Mouse (Mus musculus) kidney, adult 2 months (tissue): ENCODE measurements at regions not wholly inside any gene's neighbourhood (a gene's known extent, or its start where the extent isn't known, plus 50 kb on each side); places are given as distances from the start of the nearest gene placed in this dataset.
"Not testable (repeated sequence)": the region's sequence is repeated elsewhere in the genome, so short reads cannot be mapped to it uniquely, and the experiment has no call there.

ENCODE experiments used
- DNase-seq: peaks from one replicate; pipeline ENCODE4 v3.0.0; 2021
- H3K27ac ChIP-seq: fragments of 200-500 bp; 2 replicates; pipeline ENCODE4 v1.5.1; 2012; ENCODE audit warnings: low read depth, low read length, control low read depth, inconsistent platforms; ENCODE audit not compliant: insufficient read depth
- H3K27me3 ChIP-seq: fragments of 200-500 bp; replicated peaks from 2 replicates; pipeline ENCODE4 v1.6.1; 2012; ENCODE audit warnings: mild to moderate bottlenecking, moderate library complexity, low read length, inconsistent platforms; ENCODE audit not compliant: control insufficient read depth, insufficient read depth
- H3K36me3 ChIP-seq: fragments of 200-500 bp; 2 replicates; pipeline ENCODE4 v1.6.1; 2012; ENCODE audit warnings: mild to moderate bottlenecking, moderate library complexity, low read length, inconsistent platforms; ENCODE audit not compliant: control insufficient read depth, insufficient read depth
- H3K4me1 ChIP-seq: fragments of 200-500 bp; 2 replicates; pipeline ENCODE4 v1.6.1; 2011; ENCODE audit warnings: low read length; ENCODE audit not compliant: control insufficient read depth, insufficient read depth
- H3K4me3 ChIP-seq: fragments of 200-500 bp; 2 replicates; pipeline ENCODE4 v1.5.1; 2011; ENCODE audit warnings: mild to moderate bottlenecking, low read depth, low read length, control low read depth; ENCODE audit not compliant: insufficient read depth
- CTCF ChIP-seq: fragments of 200-500 bp; conservative IDR thresholded peaks from 2 replicates; pipeline ENCODE4 v1.5.1; 2011; ENCODE audit warnings: low read depth, mild to moderate bottlenecking, control low read depth, low read length, moderate library complexity, mixed read lengths; ENCODE audit not compliant: insufficient read depth, insufficient read length
- POLR2A ChIP-seq: fragments of 200-500 bp; IDR thresholded peaks from one replicate; pipeline ENCODE4 v1.6.1; 2011; ENCODE audit warnings: low read depth, low read length, control low read depth
- WGBS: fragments of 180-500 bp; shearing (Covaris S2); methylation state at CpG from one replicate; pipeline ENCODE4 v1.1.7; 2018; 5-methylcytosine and 5-hydroxymethylcytosine counted together

DNA sequence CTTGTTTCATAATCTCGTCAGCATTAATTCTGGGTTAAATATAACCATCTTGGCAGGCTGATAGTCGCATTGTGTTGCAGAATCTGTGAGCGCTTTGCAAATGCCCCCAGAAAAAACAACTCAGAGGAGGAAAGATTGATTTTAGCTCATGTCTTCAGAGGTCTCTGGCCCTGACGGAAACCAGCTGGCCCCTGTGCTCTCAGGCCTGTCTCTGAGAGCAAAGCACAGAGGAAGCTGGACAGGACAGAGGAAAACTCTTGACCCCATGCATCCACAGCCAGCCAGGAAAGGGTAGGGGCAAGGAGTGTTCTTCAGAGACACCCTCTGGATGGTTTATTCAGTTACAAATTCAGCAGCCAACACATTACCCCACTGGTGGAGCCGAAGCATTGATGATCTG is 300.4 kb upstream of the 3110018I06Rik start:
- H3K36me3 ChIP-seq = no peaks in the 10 kb centered on the region
- no peak overlapping the region for H3K27ac ChIP-seq
- DNase-seq = no peak
- no peaks in the 10 kb centered on the region for H3K27me3 ChIP-seq
- H3K4me1 ChIP-seq = no peaks in the 10 kb centered on the region
- no peak for TF ChIP-seq POLR2A
- TF ChIP-seq CTCF = no peak
- H3K4me3 ChIP-seq = no peak overlapping the region
- 55% methylated on average over 5 of the region's 5 CpGs for WGBS

DNA sequence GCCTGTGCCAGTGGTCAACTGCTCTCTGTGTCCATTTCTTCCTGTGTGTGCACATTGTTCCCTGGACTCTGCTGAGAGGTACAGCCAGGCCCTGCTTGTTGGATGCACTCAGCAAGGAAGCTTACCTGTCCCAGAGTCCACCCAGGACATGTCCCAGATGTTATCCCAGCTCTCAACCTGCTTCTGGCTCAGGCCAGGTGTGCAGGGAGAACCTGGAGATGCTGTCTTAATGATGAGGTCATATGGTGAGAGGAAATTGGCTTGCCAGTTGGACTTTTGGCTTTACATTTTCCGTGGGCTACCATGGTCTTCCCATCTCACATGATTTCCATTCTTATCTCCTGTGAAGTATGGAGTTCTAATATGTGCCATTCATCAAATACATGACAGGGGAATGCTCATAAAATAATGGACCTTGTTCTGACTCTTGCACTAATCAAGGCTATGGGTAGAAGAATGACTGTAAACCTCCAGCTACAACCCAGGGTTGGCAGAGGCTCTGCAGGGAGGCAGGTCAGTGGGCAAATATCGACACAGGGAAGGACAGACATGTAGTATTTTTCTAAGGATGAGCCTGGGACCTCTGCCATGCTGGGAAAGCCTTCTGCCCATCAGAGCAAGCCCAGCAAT is 289.9 kb upstream of the 3110018I06Rik start:
- no peaks in the 10 kb centered on the region for H3K4me1 ChIP-seq
- 77% methylated on average over 2 of the region's 2 CpGs for WGBS
- no peak for DNase-seq

DNA sequence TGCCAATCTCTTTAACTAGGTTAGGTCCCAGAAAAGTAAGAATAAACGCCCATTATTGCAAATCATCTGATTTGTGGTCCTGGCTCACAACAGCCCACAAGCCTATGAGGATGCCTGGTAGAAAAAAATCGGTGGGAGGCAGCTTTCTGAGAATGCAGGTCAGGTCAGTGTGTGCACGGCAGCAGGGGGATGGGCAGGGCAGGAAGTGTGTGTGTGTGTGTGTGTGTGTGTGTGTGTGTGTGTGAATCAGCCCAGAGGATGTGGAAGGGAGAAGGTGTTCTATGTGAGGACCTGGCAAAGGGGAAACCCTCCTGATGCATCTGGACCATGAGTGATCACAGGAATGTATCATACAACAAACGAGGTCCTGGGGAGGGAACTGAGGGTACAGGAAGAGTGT is 287.5 kb upstream of the 3110018I06Rik start:
- Histone ChIP-seq H3K36me3 (no peaks in the 10 kb centered on the region), H3K27ac (no peak overlapping the region), H3K4me1 (no peaks in the 10 kb centered on the region), H3K27me3 (no peaks in the 10 kb centered on the region), H3K4me3 (no peak overlapping the region)
- 43% methylated on average over 4 of the region's 4 CpGs for WGBS
- no peak for TF ChIP-seq POLR2A
- TF ChIP-seq CTCF = no peak
- no peak for DNase-seq

More for the DNA sequence above, 289.9 kb upstream of the 3110018I06Rik start:
- Histone ChIP-seq H3K27me3 (no peaks in the 10 kb centered on the region), H3K27ac (no peak overlapping the region), H3K4me3 (no peak overlapping the region), H3K36me3 (no peaks in the 10 kb centered on the region)
- TF ChIP-seq POLR2A (no peak), CTCF (no peak)

- not testable (repeated sequence) for DNase-seq, H3K4me3 ChIP-seq, H3K36me3 ChIP-seq, H3K27ac ChIP-seq, H3K27me3 ChIP-seq, H3K4me1 ChIP-seq
- WGBS = 44% methylated on average over 6 of the region's 6 CpGs
These were observed 279.6 kb upstream of the 3110018I06Rik start for GRCm38 (mm10) chr12:107208826-107209225.

- 90% methylated on average over 10 of the region's 10 CpGs for WGBS
- Histone ChIP-seq H3K36me3 (no peaks in the 10 kb centered on the region), H3K27me3 (no peaks in the 10 kb centered on the region), H3K4me1 (no peaks in the 10 kb centered on the region), H3K27ac (no peak overlapping the region), H3K4me3 (no peak overlapping the region)
- DNase-seq = no peak
- no peak for TF ChIP-seq CTCF
- no peak for TF ChIP-seq POLR2A
These were observed 275.6 kb upstream of the 3110018I06Rik start for GRCm38 (mm10) chr12:107212826-107213225.

DNA sequence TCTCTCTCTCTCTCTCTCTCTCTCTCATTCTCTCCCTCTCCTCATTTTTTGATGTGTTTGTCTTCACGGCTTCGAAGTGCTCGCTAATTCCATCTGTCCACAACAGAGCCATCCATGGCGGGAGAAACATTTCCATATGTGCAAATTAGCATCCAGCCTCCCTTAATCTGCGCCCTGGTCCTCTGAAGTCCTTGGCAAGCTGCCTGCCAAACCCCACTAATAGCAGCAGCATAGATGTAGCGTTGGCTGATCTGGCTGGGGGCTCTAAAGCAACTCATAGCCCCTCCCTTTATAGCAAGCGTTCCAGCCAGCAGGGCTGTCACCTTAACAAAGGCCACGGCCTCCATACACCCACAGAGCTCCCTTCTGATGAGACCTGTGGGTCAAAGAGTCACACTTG is 272.3 kb upstream of the 3110018I06Rik start:
- H3K36me3 ChIP-seq = no peaks in the 10 kb centered on the region
- 69% methylated on average over 8 of the region's 8 CpGs for WGBS
- H3K4me3 ChIP-seq = no peak overlapping the region
- no peaks in the 10 kb centered on the region for H3K27me3 ChIP-seq
- no peak for DNase-seq
- no peak for TF ChIP-seq POLR2A
- no peak for TF ChIP-seq CTCF
- H3K27ac ChIP-seq = no peak overlapping the region
- no peaks in the 10 kb centered on the region for H3K4me1 ChIP-seq

DNA sequence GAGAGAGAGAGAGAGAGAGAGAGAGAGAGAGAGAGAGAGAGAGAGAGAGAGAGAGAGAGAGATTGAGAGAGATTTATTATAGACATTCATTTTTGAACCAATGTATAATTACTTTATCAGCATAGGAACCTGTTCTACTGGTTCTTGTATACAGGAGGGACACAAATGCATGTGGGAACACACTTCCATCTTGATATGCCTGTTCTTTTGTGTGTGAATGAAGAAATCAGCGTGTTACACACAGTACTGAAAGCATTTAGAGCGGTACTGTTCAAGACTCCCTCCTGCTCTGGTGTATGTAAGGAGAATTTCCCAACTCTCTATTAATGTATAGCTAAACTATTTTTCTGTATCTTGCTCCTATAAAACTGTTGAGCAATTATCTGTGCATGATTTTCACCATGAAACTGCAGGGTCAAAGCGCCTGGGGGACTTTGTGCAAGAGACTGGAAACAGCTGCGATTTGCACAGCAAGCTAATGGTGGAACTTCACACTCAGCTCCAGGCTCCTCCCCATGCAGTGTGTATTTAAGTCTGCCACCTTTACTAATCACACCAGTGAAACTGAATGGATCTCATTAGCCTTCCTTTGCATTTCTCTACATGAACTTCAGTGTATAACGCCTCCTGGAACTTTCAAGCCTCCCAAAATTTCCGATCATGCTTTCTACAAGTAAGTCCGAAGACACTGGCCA is 267.0 kb upstream of the 3110018I06Rik start:
- no peak for DNase-seq
- H3K4me3 ChIP-seq = no peak overlapping the region
- no peaks in the 10 kb centered on the region for H3K4me1 ChIP-seq
- no peaks in the 10 kb centered on the region for H3K27me3 ChIP-seq
- no peaks in the 10 kb centered on the region for H3K36me3 ChIP-seq
- 67% methylated on average over 7 of the region's 7 CpGs for WGBS
- H3K27ac ChIP-seq = no peak overlapping the region
- TF ChIP-seq CTCF (no peak), POLR2A (no peak)
